Mouse (Mus musculus) olfactory bulb, adult 2 months (tissue): ENCODE measurements at regions not wholly inside any gene's neighbourhood (a gene's known extent, or its start where the extent isn't known, plus 50 kb on each side); places are given as distances from the start of the nearest gene placed in this dataset.

Source experiments
- H3K27ac ChIP-seq: fragments of 200-500 bp; 2 replicates; pipeline ENCODE4 v1.5.1; 2012; ENCODE audit warnings: low read depth, low read length; ENCODE audit not compliant: insufficient read depth
- H3K4me1 ChIP-seq: fragments of 200-500 bp; 2 replicates; pipeline ENCODE4 v1.6.1; 2012; ENCODE audit warnings: low read length; ENCODE audit not compliant: control insufficient read depth, insufficient read depth
- H3K4me3 ChIP-seq: fragments of 200-500 bp; 2 replicates; pipeline ENCODE4 v1.5.1; 2012; ENCODE audit warnings: mild to moderate bottlenecking, low read depth, low read length, moderate library complexity; ENCODE audit not compliant: insufficient read depth
- CTCF ChIP-seq: fragments of 200-500 bp; IDR thresholded peaks from 2 replicates; pipeline ENCODE4 v1.5.1; 2012; ENCODE audit warnings: low read depth, mild to moderate bottlenecking, low read length, moderate library complexity; ENCODE audit not compliant: insufficient read depth
- POLR2A ChIP-seq: fragments of 200-500 bp; IDR thresholded peaks from 2 replicates; pipeline ENCODE4 v1.6.1; 2012; ENCODE audit warnings: mild to moderate bottlenecking, low read depth, low read length, moderate library complexity; ENCODE audit not compliant: insufficient read depth
- WGBS: fragments of 180-500 bp; shearing (Covaris S2); methylation state at CpG from one replicate; pipeline ENCODE4 v1.1.7; 2018; 5-methylcytosine and 5-hydroxymethylcytosine counted together

DNA sequence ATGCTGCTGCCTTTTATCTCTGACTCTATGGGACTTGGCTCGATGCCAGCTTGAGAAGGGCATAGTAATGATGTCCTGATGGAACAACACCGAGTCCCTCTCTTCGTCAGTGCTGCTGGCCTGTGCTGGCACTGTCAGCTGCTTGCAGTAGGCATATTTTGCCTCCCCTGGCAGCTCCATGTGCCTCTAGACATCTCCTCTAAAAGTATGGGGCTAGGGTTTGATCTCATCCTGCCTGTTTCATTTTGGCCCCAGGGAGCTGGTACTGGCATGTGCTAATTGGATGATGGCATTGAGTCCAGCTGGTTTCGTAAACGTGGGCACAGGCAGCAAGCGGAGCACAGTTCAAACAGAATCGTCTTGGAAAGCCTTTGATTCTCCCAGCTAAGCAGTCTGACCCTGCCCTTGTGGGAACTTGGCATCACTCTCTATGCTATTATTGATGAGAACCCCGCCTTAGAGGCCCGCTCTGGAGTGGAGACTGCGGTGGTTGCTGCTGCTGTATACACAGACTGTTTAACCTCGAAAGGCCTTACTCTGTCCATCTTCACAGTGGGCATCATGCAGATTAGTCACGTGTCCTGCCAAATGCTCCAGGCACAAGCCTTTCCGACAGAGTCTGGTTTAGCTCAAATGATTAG is 153.0 kb upstream of the Ppp2r3a start:
- H3K4me1 ChIP-seq = peaks cover 8% of the 10 kb centered on the region
- WGBS = 27% methylated on average over 13 of the region's 13 CpGs
- TF ChIP-seq POLR2A (no peak), CTCF (no peak)
- H3K4me3 ChIP-seq = no peak overlapping the region
- no peak overlapping the region for H3K27ac ChIP-seq

DNA sequence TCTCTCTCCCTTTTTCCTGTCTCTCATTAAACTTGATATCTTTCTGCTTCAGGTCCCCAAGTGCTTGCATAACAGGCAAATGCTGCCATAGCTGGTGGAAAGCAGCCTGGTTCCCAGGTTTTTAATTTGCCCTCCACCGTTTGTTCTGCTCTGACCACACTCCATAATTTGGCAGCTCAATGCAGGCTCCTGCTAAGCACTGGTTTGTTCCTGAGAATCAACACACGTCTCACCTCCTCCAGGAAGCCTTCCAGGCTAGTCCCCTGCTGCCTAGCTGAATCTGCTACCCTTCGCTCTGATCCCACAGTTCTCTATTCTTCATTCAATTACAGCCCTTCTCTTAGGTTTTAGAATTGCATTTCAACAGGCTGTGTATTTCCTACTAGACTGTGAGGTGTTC is 152.4 kb upstream of the Ppp2r3a start:
- Histone ChIP-seq H3K27ac (no peak overlapping the region), H3K4me3 (no peak overlapping the region), H3K4me1 (peaks cover 8% of the 10 kb centered on the region)
- no peak for TF ChIP-seq CTCF
- 55% methylated on average over 3 of the region's 3 CpGs for WGBS

DNA sequence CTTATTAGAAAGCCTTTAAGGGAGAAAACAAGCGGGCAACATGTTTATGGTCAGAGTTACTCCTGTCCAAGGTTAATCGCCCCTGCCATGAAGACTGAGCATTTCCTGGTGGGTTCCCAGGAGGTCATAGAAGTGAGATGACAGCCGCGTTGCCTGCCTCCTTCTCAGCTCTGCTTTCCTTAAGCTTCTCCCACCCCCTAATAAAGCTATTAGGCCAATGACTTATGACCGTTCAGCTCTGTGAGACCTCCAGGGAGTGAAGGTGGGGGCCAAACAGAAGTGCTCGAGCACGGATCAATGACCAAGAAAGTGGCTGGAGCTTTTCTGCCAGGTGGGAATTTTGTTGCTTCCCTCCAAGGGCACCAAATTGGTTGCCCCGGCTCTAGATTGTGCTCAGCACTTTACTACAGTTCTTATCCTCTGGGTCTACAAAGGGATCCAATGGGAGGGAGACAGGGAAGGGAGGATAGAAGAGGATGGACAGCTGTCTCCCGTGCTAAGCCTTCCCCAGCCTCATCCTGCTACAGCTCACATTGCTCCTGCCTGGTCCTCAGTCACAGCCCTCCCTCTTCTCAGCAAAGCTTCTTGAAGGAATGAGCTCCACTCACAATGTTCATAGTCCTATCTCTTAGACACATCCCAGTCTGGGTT is 151.1 kb upstream of the Ppp2r3a start:
- peaks cover 8% of the 10 kb centered on the region for H3K4me1 ChIP-seq
- WGBS = 92% methylated on average over 9 of the region's 9 CpGs
- no peak overlapping the region for H3K27ac ChIP-seq
- H3K4me3 ChIP-seq = no peak overlapping the region
- TF ChIP-seq CTCF = no peak
- TF ChIP-seq POLR2A = no peak

DNA sequence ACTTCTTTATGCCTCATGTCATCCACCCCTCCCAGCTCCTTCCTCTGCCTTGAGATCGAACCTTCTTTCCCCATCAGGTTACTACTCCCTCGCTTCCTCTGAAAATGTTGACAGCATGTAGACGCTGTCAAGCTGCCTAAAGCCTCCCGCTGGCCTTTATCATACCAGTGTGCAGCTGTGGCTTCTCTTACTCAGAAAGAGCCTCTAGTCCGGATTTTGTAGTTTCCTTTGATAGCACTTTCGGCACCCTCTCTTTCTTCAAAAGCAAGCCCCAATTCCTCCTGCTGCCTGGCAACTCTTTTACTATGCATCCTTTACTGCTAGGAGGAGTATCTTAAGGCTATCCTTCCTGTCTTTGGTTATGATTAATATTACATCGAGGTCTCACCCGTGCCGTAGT is 149.8 kb upstream of the Ppp2r3a start:
- Histone ChIP-seq H3K4me1 (peaks cover 8% of the 10 kb centered on the region), H3K4me3 (no peak overlapping the region), H3K27ac (no peak overlapping the region)
- WGBS = 83% methylated on average over 9 of the region's 9 CpGs
- TF ChIP-seq POLR2A (no peak), CTCF (no peak)

DNA sequence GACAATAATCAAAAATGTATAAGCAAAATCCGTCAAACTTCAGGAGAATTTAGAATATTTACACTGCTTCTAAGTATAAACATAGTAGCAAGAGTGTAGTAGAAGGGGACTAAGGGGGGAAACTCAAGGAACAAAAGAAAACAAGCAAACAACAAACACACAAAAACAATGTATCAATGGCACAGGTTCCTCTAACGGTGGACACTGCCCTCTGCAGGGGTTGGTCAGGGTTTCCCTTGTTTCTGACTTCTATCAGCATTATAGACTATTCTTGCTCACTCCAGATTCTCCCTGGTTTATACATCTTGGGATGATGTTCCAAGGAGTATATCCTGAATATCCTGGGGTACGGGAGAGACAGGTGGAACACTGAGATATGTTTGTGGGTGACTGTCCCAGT is 147.3 kb upstream of the Ppp2r3a start:
- WGBS = 90% methylated on average over 3 of the region's 3 CpGs
- TF ChIP-seq POLR2A (no peak), CTCF (no peak)
- no peak overlapping the region for H3K27ac ChIP-seq
- no peak overlapping the region for H3K4me3 ChIP-seq
- no peaks in the 10 kb centered on the region for H3K4me1 ChIP-seq

DNA sequence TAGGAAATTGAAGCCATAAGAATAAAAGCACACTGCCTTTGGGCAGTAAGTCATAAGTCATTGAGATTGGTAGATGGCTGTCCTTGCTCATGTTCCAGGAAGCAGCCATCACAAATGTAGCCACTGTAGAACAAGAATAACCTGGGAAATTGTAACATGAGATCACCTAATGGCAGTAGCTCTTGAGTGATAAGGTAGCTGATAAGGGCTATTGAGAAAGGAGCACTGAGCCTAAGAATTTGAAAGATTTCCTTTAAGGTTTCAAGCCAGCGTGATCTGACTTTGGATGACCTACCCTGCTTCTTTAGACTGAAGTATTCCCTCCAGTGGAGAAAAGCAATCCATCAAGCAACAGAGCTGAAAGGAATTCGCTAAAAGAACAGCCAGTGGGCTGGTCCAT is 117.8 kb upstream of the Ppp2r3a start:
- Histone ChIP-seq H3K4me3 (no peak overlapping the region), H3K27ac (no peak overlapping the region), H3K4me1 (no peaks in the 10 kb centered on the region)
- WGBS = 90% methylated on average over 2 of the region's 2 CpGs
- no peak for TF ChIP-seq POLR2A
- TF ChIP-seq CTCF = no peak

DNA sequence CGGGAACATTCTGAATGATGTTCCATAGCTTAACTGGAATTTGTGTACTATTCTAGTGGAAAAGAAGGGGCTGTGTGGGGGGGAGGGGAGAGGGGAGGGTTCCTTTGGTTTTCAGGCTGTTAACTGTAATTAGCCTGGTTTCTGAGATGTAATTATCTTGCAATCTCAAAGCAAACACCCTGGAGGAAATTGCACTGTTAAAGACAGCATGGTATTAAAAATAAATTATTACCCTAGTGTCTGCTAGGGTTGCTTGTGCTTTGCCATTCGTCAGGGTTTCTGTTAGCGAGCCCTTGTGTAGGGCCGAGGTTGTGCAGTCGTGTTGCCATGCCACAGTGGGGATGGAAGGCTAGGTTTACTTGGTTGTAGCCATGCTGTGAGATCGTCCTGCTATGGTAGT is 105.0 kb upstream of the Ppp2r3a start:
- 28% methylated on average over 6 of the region's 6 CpGs for WGBS
- H3K27ac ChIP-seq = no peak overlapping the region
- peaks cover 2% of the 10 kb centered on the region; the same call in 1 of the 2 replicates for H3K4me1 ChIP-seq
- H3K4me3 ChIP-seq = no peak overlapping the region
- TF ChIP-seq CTCF = no peak
- no peak for TF ChIP-seq POLR2A

DNA sequence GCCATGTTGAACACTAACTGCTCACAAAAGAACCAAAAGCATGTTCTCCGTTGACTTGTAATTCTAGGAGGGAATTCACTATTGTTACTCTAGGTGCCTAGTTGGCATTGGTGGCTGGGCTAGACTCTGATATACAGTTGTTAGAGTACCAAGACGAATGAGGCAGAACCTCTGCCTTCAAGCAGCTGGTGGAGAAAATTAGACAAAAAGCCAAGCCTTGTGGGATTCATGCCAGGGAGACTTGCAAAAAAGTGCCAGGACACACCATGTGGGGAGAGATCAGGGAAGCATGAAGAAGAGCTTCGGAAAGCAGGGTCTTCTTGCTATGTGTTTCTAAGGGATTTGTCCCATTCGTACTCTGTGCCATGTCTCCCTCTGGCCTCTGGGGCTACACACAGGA is 97.2 kb upstream of the Ppp2r3a start:
- Histone ChIP-seq H3K27ac (no peak overlapping the region), H3K4me1 (no peaks in the 10 kb centered on the region), H3K4me3 (no peak overlapping the region)
- TF ChIP-seq POLR2A (no peak), CTCF (no peak)
- 80% methylated on average over 4 of the region's 4 CpGs for WGBS

DNA sequence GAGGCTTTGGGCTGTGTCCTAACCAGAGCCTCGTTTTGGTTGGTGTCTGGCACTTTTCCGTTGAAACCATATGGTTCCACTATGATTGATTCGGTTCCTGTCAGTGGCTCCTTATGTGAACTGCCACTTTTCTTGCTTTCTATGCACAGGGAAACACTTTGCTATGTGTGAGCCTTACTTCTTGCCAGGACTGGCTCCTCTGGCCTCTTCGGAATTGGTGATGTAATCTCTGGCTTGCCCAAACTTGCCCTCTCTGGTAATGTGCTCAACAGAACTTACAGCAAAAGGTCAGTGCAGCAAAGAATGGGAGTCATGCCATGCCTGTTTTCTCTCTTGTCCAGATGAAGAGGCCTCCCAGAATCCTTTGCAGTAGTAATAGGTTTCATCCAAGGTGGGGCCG is 91.3 kb upstream of the Ppp2r3a start:
- WGBS = 88% methylated on average over 5 of the region's 5 CpGs
- no peaks in the 10 kb centered on the region for H3K4me1 ChIP-seq
- no peak for TF ChIP-seq POLR2A
- no peak overlapping the region for H3K27ac ChIP-seq
- no peak overlapping the region for H3K4me3 ChIP-seq

DNA sequence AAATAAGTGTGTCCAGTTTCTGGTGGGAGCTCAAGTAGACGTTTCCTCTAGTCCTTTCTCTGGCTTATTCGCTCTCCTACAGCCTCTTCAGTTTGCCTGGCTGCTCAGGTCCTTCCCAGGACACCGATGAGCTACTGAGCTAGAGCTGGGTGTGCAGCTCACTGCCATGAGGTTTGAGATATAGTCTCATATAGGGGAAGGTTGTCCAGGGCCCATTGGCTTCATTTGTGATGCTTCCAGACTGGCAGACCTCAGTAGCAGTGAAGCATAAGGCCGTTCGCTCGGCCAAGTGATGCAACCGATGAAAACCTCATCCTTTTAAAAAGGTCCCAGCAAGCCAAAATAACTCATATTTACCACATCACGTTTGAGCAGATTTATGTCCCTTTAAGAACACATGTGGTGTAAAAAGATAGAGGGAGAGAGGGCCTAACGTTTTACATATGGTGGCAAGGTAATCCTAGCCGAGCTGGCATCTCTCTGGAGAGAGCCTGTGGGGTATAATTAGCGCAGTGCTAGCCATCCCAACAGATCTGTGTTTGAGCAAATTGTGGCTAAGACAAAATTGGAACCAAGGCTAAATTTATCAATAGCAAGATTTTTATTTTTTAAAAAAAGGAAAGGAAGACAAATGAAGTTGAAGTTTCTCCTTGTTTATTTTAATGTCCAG is 89.3 kb upstream of the Ppp2r3a start:
- WGBS = 82% methylated on average over 11 of the region's 11 CpGs
- TF ChIP-seq POLR2A (no peak), CTCF (no peak)
- Histone ChIP-seq H3K4me1 (no peaks in the 10 kb centered on the region), H3K4me3 (no peak overlapping the region), H3K27ac (no peak overlapping the region)
